Mouse (Mus musculus): ENCODE measurements around the gene Adarb2. TPM values are rescaled to one million over a fixed set of nuclear protein-coding genes. Genes with fewer than 3 reads are reported as not detected.

The Adarb2 gene
- polyA plus RNA-seq, 1 experiment from 2014 or later: 1.7 TPM

GRCm38 (mm10) chr13:8680470-8681129, 477.9 kb downstream of the Adarb2 start:
- WGBS: 91% methylated on average over 9 of the region's 9 CpGs
- ATAC-seq (ENCODE audit: insufficient number of reproducible peaks, low FRiP score, low TSS enrichment, low read depth): no peak
- no peak overlapping the region for H3K4me2 ChIP-seq
- H3K36me3 ChIP-seq: no peaks in the 10 kb centered on the region
- H3K27me3 ChIP-seq: no peaks in the 10 kb centered on the region
- no peak overlapping the region for H3K4me3 ChIP-seq
- no peak overlapping the region for H3K27ac ChIP-seq
- no peak overlapping the region for H3K9ac ChIP-seq
- H3K9me3 ChIP-seq: no peaks in the 10 kb centered on the region
- H3K4me1 ChIP-seq: no peaks in the 10 kb centered on the region

GRCm38 (mm10) chr13:8691448-8691847, 488.8 kb downstream of the Adarb2 start:
- Histone ChIP-seq H3K36me3 (no peaks in the 10 kb centered on the region), H3K4me3 (no peak overlapping the region), H3K9ac (no peak overlapping the region), H3K27me3 (no peaks in the 10 kb centered on the region), H3K9me3 (no peaks in the 10 kb centered on the region), H3K27ac (no peak overlapping the region), H3K4me2 (no peak overlapping the region), H3K4me1 (no peaks in the 10 kb centered on the region)
- 66% methylated on average over 6 of the region's 6 CpGs for WGBS
- no peak for ATAC-seq (ENCODE audit: insufficient number of reproducible peaks, low FRiP score, low TSS enrichment, low read depth)

GRCm38 (mm10) chr13:8692787-8693186, 490.1 kb downstream of the Adarb2 start:
- Histone ChIP-seq H3K4me3 (no peak overlapping the region), H3K27ac (no peak overlapping the region), H3K9me3 (no peaks in the 10 kb centered on the region), H3K4me2 (no peak overlapping the region), H3K27me3 (no peaks in the 10 kb centered on the region), H3K36me3 (no peaks in the 10 kb centered on the region), H3K4me1 (no peaks in the 10 kb centered on the region), H3K9ac (no peak overlapping the region)
- WGBS: 82% methylated on average over 9 of the region's 9 CpGs
- no peak for ATAC-seq (ENCODE audit: insufficient number of reproducible peaks, low FRiP score, low TSS enrichment, low read depth)

- H3K4me3 ChIP-seq: no peak overlapping the region
- WGBS: 91% methylated on average over 5 of the region's 5 CpGs
- no peaks in the 10 kb centered on the region for H3K27me3 ChIP-seq
- no peaks in the 10 kb centered on the region for H3K4me1 ChIP-seq
- no peak overlapping the region for H3K9ac ChIP-seq
- no peaks in the 10 kb centered on the region for H3K36me3 ChIP-seq
- no peak for ATAC-seq (ENCODE audit: insufficient number of reproducible peaks, low FRiP score, low TSS enrichment, low read depth)
- no peak overlapping the region for H3K27ac ChIP-seq
- H3K9me3 ChIP-seq: no peaks in the 10 kb centered on the region
- no peak overlapping the region for H3K4me2 ChIP-seq
These were observed 495.8 kb downstream of the Adarb2 start for GRCm38 (mm10) chr13:8698451-8698850.

GRCm38 (mm10) chr13:8699831-8700230, 497.2 kb downstream of the Adarb2 start:
- 65% methylated on average over 3 of the region's 3 CpGs for WGBS
- H3K9ac ChIP-seq: no peak overlapping the region
- ATAC-seq (ENCODE audit: insufficient number of reproducible peaks, low FRiP score, low TSS enrichment, low read depth): no peak

GRCm38 (mm10) chr13:8700981-8701380, 498.3 kb downstream of the Adarb2 start:
- H3K27me3 ChIP-seq: no peaks in the 10 kb centered on the region
- H3K9ac ChIP-seq: no peak overlapping the region
- no peaks in the 10 kb centered on the region for H3K36me3 ChIP-seq
- no peaks in the 10 kb centered on the region for H3K9me3 ChIP-seq
- WGBS: 46% methylated on average over 4 of the region's 4 CpGs
- H3K4me1 ChIP-seq: no peaks in the 10 kb centered on the region; the same call in 1 of the 2 replicates
- no peak overlapping the region for H3K27ac ChIP-seq
- ATAC-seq (ENCODE audit: insufficient number of reproducible peaks, low FRiP score, low TSS enrichment, low read depth): no peak
- H3K4me2 ChIP-seq: no peak overlapping the region
- H3K4me3 ChIP-seq: no peak overlapping the region

More at GRCm38 (mm10) chr13:8699831-8700230, 497.2 kb downstream of the Adarb2 start:
- Histone ChIP-seq H3K9me3 (no peaks in the 10 kb centered on the region), H3K4me3 (no peak overlapping the region), H3K4me2 (no peak overlapping the region), H3K27me3 (no peaks in the 10 kb centered on the region), H3K27ac (no peak overlapping the region), H3K4me1 (no peaks in the 10 kb centered on the region), H3K36me3 (no peaks in the 10 kb centered on the region)

GRCm38 (mm10) chr13:8705296-8705695, 502.6 kb downstream of the Adarb2 start:
- no peak overlapping the region for H3K4me2 ChIP-seq
- no peaks in the 10 kb centered on the region; the same call in 1 of the 2 replicates for H3K4me1 ChIP-seq
- H3K4me3 ChIP-seq: no peak overlapping the region
- no peaks in the 10 kb centered on the region for H3K27me3 ChIP-seq
- H3K9me3 ChIP-seq: no peaks in the 10 kb centered on the region
- H3K36me3 ChIP-seq: no peaks in the 10 kb centered on the region
- H3K9ac ChIP-seq: no peak overlapping the region
- ATAC-seq (ENCODE audit: insufficient number of reproducible peaks, low FRiP score, low TSS enrichment, low read depth): no peak
- WGBS: 31% methylated on average over 4 of the region's 4 CpGs
- no peak overlapping the region for H3K27ac ChIP-seq

GRCm38 (mm10) chr13:8713377-8713776, 510.7 kb downstream of the Adarb2 start:
- 85% methylated on average over 6 of the region's 6 CpGs for WGBS
- no peak overlapping the region for H3K9ac ChIP-seq
- H3K4me3 ChIP-seq: no peak overlapping the region
- no peak overlapping the region for H3K27ac ChIP-seq
- no peak for ATAC-seq (ENCODE audit: insufficient number of reproducible peaks, low FRiP score, low TSS enrichment, low read depth)
- H3K9me3 ChIP-seq: no peaks in the 10 kb centered on the region
- H3K36me3 ChIP-seq: no peaks in the 10 kb centered on the region
- no peak overlapping the region for H3K4me2 ChIP-seq
- H3K27me3 ChIP-seq: no peaks in the 10 kb centered on the region
- no peaks in the 10 kb centered on the region for H3K4me1 ChIP-seq

- no peak for ATAC-seq (ENCODE audit: insufficient number of reproducible peaks, low FRiP score, low TSS enrichment, low read depth)
- 65% methylated on average over 10 of the region's 10 CpGs for WGBS
- Histone ChIP-seq H3K36me3 (no peaks in the 10 kb centered on the region), H3K4me3 (no peak overlapping the region), H3K9me3 (no peaks in the 10 kb centered on the region), H3K9ac (no peak overlapping the region), H3K4me1 (no peaks in the 10 kb centered on the region), H3K4me2 (no peak overlapping the region), H3K27ac (no peak overlapping the region), H3K27me3 (no peaks in the 10 kb centered on the region)
These were observed 527.4 kb downstream of the Adarb2 start for GRCm38 (mm10) chr13:8729972-8730645.

- H3K36me3 ChIP-seq: no peaks in the 10 kb centered on the region
- no peak overlapping the region for H3K9ac ChIP-seq
- no peak overlapping the region for H3K4me3 ChIP-seq
- WGBS: 29% methylated on average over 5 of the region's 5 CpGs
- H3K27me3 ChIP-seq: no peaks in the 10 kb centered on the region
- no peak for ATAC-seq (ENCODE audit: insufficient number of reproducible peaks, low FRiP score, low TSS enrichment, low read depth)
- no peaks in the 10 kb centered on the region for H3K4me1 ChIP-seq
- no peak overlapping the region for H3K27ac ChIP-seq
- no peak overlapping the region for H3K4me2 ChIP-seq
- no peaks in the 10 kb centered on the region for H3K9me3 ChIP-seq
These were observed 534.6 kb downstream of the Adarb2 start for GRCm38 (mm10) chr13:8737139-8737865.

- 87% methylated on average over 5 of the region's 5 CpGs for WGBS
- H3K27ac ChIP-seq: no peak overlapping the region
- H3K27me3 ChIP-seq: no peaks in the 10 kb centered on the region
- no peak overlapping the region for H3K4me3 ChIP-seq
- no peak overlapping the region for H3K4me2 ChIP-seq
- H3K4me1 ChIP-seq: no peaks in the 10 kb centered on the region
- H3K36me3 ChIP-seq: no peaks in the 10 kb centered on the region
- H3K9me3 ChIP-seq: no peaks in the 10 kb centered on the region
- no peak for ATAC-seq (ENCODE audit: insufficient number of reproducible peaks, low FRiP score, low TSS enrichment, low read depth)
- no peak overlapping the region for H3K9ac ChIP-seq
These were observed 540.1 kb downstream of the Adarb2 start for GRCm38 (mm10) chr13:8742792-8743191.

- Histone ChIP-seq H3K4me3 (no peak overlapping the region), H3K27me3 (no peaks in the 10 kb centered on the region), H3K9me3 (no peaks in the 10 kb centered on the region), H3K9ac (no peak overlapping the region), H3K27ac (no peak overlapping the region), H3K4me2 (no peak overlapping the region), H3K4me1 (no peaks in the 10 kb centered on the region), H3K36me3 (no peaks in the 10 kb centered on the region)
- no peak for ATAC-seq (ENCODE audit: insufficient number of reproducible peaks, low FRiP score, low TSS enrichment, low read depth)
- 52% methylated on average over 3 of the region's 3 CpGs for WGBS
These were observed 541.9 kb downstream of the Adarb2 start for GRCm38 (mm10) chr13:8744565-8744964.

Measured in limb, embryonic 15.5 days (tissue).